Mouse (Mus musculus): ENCODE results near the gene Ncapd2. TPM values are rescaled to one million over a fixed set of nuclear protein-coding genes. Genes with fewer than 3 reads are reported as not detected.
A peak's percentile ranks its signal among the peaks of the same experiment; 100 is the strongest.

Ncapd2 gene
- polyA plus RNA-seq, 1 experiment from 2014 or later, result 151 TPM

DNA sequence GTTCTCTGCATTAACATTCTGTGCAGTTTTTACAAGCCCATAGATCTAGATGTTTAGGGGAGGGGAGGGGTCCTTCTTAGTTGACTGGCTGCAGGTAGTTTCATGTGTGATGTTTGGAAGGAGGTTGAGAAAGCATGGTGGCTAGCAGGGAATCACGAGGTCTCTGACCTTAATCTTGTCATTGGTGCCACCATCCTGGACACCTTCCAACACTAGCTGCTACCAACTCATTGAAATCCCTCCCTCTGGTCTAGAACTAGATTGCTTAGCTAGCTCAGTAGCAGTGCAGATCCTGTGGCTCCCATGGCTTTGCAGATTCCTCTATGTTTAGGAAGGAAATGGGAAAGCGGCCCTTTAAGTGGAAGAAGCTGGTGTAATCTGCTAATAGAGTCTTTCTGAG lies 25.4 kb upstream of the Ncapd2 start:
- Histone ChIP-seq H3K4me3 (ENCODE audit: low read length) (no peak overlapping the region), H3K9me3 (ENCODE audit: low read length) (no peaks in the 10 kb centered on the region), H3K27me3 (ENCODE audit: insufficient read depth, low read length) (peaks cover 9% of the 10 kb centered on the region), H3K36me3 (ENCODE audit: insufficient read depth, low read length) (no peaks in the 10 kb centered on the region), H3K9ac (replicated peaks; ENCODE audit: low read length) (no peak overlapping the region), H3K4me1 (ENCODE audit: insufficient read depth, low read length) (peaks cover 6% of the 10 kb centered on the region; the same call in 1 of the 2 replicates), H3K27ac (ENCODE audit: low read length) (no peak overlapping the region), H3K4me2 (replicated peaks; ENCODE audit: low read depth, low read length) (no peak overlapping the region)
- ATAC-seq (ENCODE audit: low FRiP score, low TSS enrichment), result no peak
- 87% methylated on average over 2 of the region's 2 CpGs for WGBS

DNA sequence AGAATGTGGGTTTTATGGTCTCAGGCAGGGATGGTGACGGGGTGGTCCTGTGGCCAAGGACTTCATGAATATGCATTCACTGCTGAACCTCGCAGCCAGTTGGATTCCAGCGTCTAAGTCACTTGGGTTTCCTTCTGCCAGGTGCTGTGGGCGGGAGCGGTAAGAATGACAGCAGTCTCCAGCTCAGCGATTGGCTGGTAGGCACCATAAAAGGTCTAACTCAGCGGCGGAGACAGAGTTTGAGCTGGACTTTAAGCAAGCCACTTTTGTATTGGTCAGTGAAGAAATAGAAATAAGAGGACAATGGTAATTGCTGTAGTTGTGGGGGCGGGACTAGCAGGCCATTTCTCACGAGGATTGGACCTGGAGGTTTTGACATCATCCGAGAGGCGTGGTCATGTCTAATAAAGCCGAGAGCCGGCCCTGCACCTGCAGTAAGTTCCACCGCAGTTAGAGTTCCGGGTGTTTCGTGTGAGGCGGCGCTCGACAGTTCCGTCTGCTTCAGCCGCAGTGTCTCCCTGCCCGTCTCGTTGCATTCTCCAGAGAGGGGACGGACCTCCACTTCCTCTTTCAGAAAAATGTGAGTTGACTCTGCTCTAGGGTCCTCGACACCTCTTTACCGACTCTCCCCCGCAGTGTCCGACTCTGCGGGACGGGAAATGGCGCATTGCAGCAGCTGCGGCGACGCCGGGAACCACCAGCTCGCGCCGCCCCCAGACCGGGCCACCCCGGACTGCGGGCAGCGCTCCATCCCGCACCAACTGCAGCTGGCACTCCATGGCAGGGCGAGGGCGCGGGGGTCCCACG lies 23.9 kb upstream of the Ncapd2 start, which contains the start of gene Vamp1:
Vamp1 (plus strand) TSS at position 404 of the 807 bp plus-strand sequence.
- peak within 1 kb of the TSS; percentile 82 for H3K9ac ChIP-seq (replicated peaks; ENCODE audit: low read length)
- H3K36me3 ChIP-seq (ENCODE audit: insufficient read depth, low read length), result no peaks in the 10 kb centered on the region
- under 1% methylated on average over 48 of the region's 48 CpGs for WGBS
- H3K27ac ChIP-seq (ENCODE audit: low read length), result peak within 1 kb of the TSS; percentile 86
- ATAC-seq (ENCODE audit: low FRiP score, low TSS enrichment), result peak; percentile 97
- H3K4me2 ChIP-seq (replicated peaks; ENCODE audit: low read depth, low read length), result peak within 1 kb of the TSS; percentile 98
- H3K4me1 ChIP-seq (ENCODE audit: insufficient read depth, low read length), result peaks cover 6% of the 10 kb centered on the region; the same call in 1 of the 2 replicates
- H3K4me3 ChIP-seq (ENCODE audit: low read length), result peak within 1 kb of the TSS; percentile 78
- H3K27me3 ChIP-seq (ENCODE audit: insufficient read depth, low read length), result peaks cover 11% of the 10 kb centered on the region
- no peaks in the 10 kb centered on the region for H3K9me3 ChIP-seq (ENCODE audit: low read length)

DNA sequence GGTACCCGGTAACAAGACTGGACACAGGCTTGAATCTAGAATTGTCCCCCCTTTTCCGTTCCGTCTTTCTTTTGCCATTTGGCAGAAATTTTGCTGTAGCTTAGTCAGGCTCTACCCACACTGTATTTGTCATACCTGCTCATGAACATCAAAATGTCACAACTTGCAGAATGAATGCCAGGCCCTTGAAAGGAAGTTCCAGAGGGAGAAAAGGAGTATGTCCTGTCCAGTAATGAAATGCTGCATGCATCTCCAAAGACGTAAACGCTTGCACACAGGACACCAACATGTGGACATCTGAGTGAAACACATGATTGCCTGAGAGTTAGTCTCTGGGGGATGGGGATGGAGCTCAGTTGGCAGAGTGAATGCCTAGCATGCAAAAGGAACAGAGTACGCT lies 22.2 kb upstream of the Ncapd2 start:
- H3K4me2 ChIP-seq (replicated peaks; ENCODE audit: low read depth, low read length), result no peak overlapping the region
- WGBS, result 78% methylated on average over 6 of the region's 6 CpGs
- no peak for ATAC-seq (ENCODE audit: low FRiP score, low TSS enrichment)
- no peaks in the 10 kb centered on the region for H3K9me3 ChIP-seq (ENCODE audit: low read length)
- no peak overlapping the region for H3K27ac ChIP-seq (ENCODE audit: low read length)
- H3K36me3 ChIP-seq (ENCODE audit: insufficient read depth, low read length), result no peaks in the 10 kb centered on the region
- peaks cover 11% of the 10 kb centered on the region for H3K27me3 ChIP-seq (ENCODE audit: insufficient read depth, low read length)
- H3K4me3 ChIP-seq (ENCODE audit: low read length), result no peak overlapping the region
- peaks cover 6% of the 10 kb centered on the region; the same call in 1 of the 2 replicates for H3K4me1 ChIP-seq (ENCODE audit: insufficient read depth, low read length)
- H3K9ac ChIP-seq (replicated peaks; ENCODE audit: low read length), result no peak overlapping the region

DNA sequence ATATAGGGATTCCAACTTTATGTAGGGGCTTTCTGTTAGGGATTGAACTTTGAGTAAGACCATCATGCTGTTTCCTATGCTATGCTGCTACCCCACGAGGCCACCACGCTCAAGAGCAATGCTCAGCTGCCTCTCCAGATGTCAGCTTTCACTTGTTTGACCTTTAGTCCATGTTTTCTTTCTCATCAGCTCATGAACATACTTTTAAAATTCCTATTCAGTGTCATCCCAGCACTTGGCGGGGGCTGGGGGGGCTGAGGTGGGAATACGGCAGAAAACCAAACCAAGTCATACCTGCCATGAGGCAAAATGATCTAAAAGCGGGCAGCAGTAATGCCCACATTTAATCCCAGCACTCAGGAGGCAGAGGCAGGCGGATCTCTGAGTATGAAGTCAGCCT lies 21.6 kb upstream of the Ncapd2 start:
- Histone ChIP-seq H3K27ac (ENCODE audit: low read length) (no peak overlapping the region), H3K4me2 (replicated peaks; ENCODE audit: low read depth, low read length) (no peak overlapping the region), H3K4me1 (ENCODE audit: insufficient read depth, low read length) (peaks cover 6% of the 10 kb centered on the region; the same call in 1 of the 2 replicates), H3K27me3 (ENCODE audit: insufficient read depth, low read length) (peaks cover 11% of the 10 kb centered on the region), H3K36me3 (ENCODE audit: insufficient read depth, low read length) (no peaks in the 10 kb centered on the region), H3K9ac (replicated peaks; ENCODE audit: low read length) (no peak overlapping the region), H3K4me3 (ENCODE audit: low read length) (no peak overlapping the region), H3K9me3 (ENCODE audit: low read length) (no peaks in the 10 kb centered on the region)
- 77% methylated on average over 6 of the region's 6 CpGs for WGBS
- ATAC-seq (ENCODE audit: low FRiP score, low TSS enrichment), result no peak

DNA sequence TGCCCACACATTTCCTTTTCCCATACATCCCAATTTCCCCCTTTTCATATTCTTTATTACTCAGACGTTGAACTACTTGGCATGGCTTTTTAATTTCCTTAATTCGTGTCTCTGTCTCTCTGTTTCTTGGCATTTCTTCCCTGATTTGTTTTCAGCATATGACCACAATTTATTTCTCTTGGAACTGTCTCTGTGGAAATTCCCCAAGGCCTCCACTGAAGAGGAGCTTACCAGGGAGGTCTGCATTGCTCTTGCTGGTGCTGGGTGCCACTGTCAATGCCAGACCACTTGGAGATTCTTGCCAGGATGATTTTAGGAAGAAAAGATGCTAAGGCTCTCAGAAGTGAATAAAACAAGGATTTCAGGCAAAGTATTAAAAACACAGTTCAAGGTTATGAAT lies 21.1 kb upstream of the Ncapd2 start:
- Histone ChIP-seq H3K9me3 (ENCODE audit: low read length) (no peaks in the 10 kb centered on the region), H3K27me3 (ENCODE audit: insufficient read depth, low read length) (peaks cover 11% of the 10 kb centered on the region), H3K4me2 (replicated peaks; ENCODE audit: low read depth, low read length) (no peak overlapping the region), H3K4me1 (ENCODE audit: insufficient read depth, low read length) (peaks cover 6% of the 10 kb centered on the region; the same call in 1 of the 2 replicates), H3K4me3 (ENCODE audit: low read length) (no peak overlapping the region), H3K27ac (ENCODE audit: low read length) (no peak overlapping the region), H3K36me3 (ENCODE audit: insufficient read depth, low read length) (no peaks in the 10 kb centered on the region), H3K9ac (replicated peaks; ENCODE audit: low read length) (no peak overlapping the region)
- 33% methylated on average over 2 of the region's 2 CpGs for WGBS
- no peak for ATAC-seq (ENCODE audit: low FRiP score, low TSS enrichment)

DNA sequence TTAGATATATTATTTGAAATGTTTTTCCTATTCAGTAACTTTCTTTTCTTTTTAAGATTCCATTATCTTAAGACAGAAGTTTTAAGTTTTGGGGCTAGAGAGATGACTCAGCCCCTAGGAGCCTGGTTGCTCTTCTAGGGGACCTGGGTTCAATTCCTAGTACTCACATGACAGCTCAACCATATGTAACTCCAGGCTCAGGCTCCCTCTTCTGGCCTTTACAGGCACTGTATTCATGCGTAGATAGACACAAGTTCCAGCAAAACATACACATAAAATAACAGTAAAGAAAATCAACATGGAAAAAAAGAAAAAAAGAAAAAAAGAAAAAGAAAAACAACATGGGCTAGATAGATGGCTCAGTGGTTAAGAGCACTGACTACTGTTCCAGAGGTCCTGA lies 18.9 kb upstream of the Ncapd2 start:
- 92% methylated on average over 1 of the region's 1 CpGs for WGBS
- H3K27ac ChIP-seq (ENCODE audit: low read length), result no peak overlapping the region
- no peak overlapping the region for H3K4me2 ChIP-seq (replicated peaks; ENCODE audit: low read depth, low read length)
- ATAC-seq (ENCODE audit: low FRiP score, low TSS enrichment), result no peak
- H3K9ac ChIP-seq (replicated peaks; ENCODE audit: low read length), result no peak overlapping the region
- no peaks in the 10 kb centered on the region for H3K36me3 ChIP-seq (ENCODE audit: insufficient read depth, low read length)
- no peaks in the 10 kb centered on the region for H3K4me1 ChIP-seq (ENCODE audit: insufficient read depth, low read length)
- H3K4me3 ChIP-seq (ENCODE audit: low read length), result no peak overlapping the region
- no peaks in the 10 kb centered on the region for H3K9me3 ChIP-seq (ENCODE audit: low read length)
- peaks cover 11% of the 10 kb centered on the region for H3K27me3 ChIP-seq (ENCODE audit: insufficient read depth, low read length)

DNA sequence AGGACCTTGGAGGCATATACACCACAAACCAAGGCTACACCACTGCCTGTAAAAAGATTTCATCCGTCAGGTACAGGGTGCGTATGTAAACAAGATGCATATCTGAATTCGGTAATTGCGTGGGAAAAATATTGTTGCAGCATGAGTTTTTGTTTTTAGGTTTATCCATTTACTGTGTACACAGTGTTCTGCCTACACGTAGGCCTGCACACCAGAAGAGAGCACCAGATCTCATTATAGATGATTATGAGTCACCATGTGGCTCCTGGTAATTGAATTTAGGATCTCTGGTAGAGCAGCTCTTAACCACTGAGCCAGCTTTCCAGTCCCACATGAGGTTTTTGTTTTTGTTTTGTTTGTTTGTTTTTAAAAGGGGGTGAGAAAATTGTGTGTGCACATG lies 5.7 kb upstream of the Ncapd2 start:
- Histone ChIP-seq H3K9me3 (ENCODE audit: low read length) (no peaks in the 10 kb centered on the region), H3K4me3 (ENCODE audit: low read length) (no peak overlapping the region), H3K36me3 (ENCODE audit: insufficient read depth, low read length) (peaks cover 15% of the 10 kb centered on the region), H3K27ac (ENCODE audit: low read length) (no peak overlapping the region), H3K27me3 (ENCODE audit: insufficient read depth, low read length) (no peaks in the 10 kb centered on the region), H3K4me1 (ENCODE audit: insufficient read depth, low read length) (peaks cover 5% of the 10 kb centered on the region; the same call in 1 of the 2 replicates), H3K9ac (replicated peaks; ENCODE audit: low read length) (no peak overlapping the region), H3K4me2 (replicated peaks; ENCODE audit: low read depth, low read length) (no peak overlapping the region)
- 81% methylated on average over 5 of the region's 5 CpGs for WGBS
- ATAC-seq (ENCODE audit: low FRiP score, low TSS enrichment), result no peak

DNA sequence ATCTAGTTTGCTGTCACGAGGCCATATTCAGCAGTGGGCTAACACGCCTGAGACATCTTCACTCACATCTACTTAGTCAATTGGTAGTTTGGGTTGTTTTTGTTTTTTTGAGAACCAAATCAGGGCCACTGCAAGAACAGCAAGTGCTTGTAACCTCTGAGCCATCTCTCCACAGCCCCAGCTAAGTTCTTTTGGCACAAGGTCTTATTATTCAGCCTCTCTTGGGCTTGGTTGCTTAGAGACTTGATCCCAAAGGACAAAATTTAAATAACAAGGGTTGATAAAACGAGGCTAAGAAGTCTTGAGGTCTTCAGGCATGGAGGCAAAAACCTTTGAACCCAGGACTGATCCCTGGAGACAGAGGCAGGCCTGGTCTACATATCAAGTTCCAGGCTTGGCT lies 4.8 kb upstream of the Ncapd2 start:
- H3K9me3 ChIP-seq (ENCODE audit: low read length), result no peaks in the 10 kb centered on the region
- H3K4me3 ChIP-seq (ENCODE audit: low read length), result no peak overlapping the region
- H3K36me3 ChIP-seq (ENCODE audit: insufficient read depth, low read length), result peaks cover 15% of the 10 kb centered on the region
- H3K4me1 ChIP-seq (ENCODE audit: insufficient read depth, low read length), result peaks cover 5% of the 10 kb centered on the region; the same call in 1 of the 2 replicates
- H3K9ac ChIP-seq (replicated peaks; ENCODE audit: low read length), result no peak overlapping the region
- no peak overlapping the region for H3K4me2 ChIP-seq (replicated peaks; ENCODE audit: low read depth, low read length)
- no peaks in the 10 kb centered on the region for H3K27me3 ChIP-seq (ENCODE audit: insufficient read depth, low read length)
- no peak for ATAC-seq (ENCODE audit: low FRiP score, low TSS enrichment)
- H3K27ac ChIP-seq (ENCODE audit: low read length), result no peak overlapping the region
- WGBS, result 65% methylated on average over 3 of the region's 3 CpGs

DNA sequence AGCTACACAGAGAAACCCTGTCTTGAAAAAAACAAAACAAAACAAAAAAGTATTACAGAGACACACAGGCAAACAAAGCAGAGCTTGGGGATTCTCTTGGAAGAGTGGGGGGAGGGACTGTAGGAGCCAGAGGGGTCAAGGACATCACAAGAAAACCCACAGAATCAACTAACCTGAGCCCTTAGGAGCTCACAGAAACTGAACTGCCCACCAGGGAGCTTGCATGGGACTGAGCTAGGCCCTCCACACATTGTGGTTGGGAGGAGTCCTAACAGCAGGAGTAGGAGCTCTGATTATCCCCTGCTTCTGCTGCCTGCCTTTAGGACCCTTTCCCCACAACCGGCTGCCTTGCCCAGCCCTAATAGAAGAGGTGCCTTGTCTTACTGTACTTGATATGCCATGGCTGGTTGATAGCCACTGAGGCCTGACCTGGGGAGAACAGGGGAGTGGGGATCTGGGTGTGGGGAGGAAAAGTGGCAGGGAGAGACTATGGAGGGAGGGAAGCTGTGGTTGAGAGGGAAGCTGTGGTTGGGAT lies 4.1 kb upstream of the Ncapd2 start:
- no peak overlapping the region for H3K4me3 ChIP-seq (ENCODE audit: low read length)
- H3K9me3 ChIP-seq (ENCODE audit: low read length), result no peaks in the 10 kb centered on the region
- H3K4me1 ChIP-seq (ENCODE audit: insufficient read depth, low read length), result peaks cover 7% of the 10 kb centered on the region; the same call in 1 of the 2 replicates
- no peak for ATAC-seq (ENCODE audit: low FRiP score, low TSS enrichment)
- H3K27ac ChIP-seq (ENCODE audit: low read length), result no peak overlapping the region
- H3K4me2 ChIP-seq (replicated peaks; ENCODE audit: low read depth, low read length), result no peak overlapping the region
- H3K9ac ChIP-seq (replicated peaks; ENCODE audit: low read length), result no peak overlapping the region
- 21% methylated on average over 1 of the region's 1 CpGs for WGBS
- H3K36me3 ChIP-seq (ENCODE audit: insufficient read depth, low read length), result peaks cover 15% of the 10 kb centered on the region
- no peaks in the 10 kb centered on the region for H3K27me3 ChIP-seq (ENCODE audit: insufficient read depth, low read length)

DNA sequence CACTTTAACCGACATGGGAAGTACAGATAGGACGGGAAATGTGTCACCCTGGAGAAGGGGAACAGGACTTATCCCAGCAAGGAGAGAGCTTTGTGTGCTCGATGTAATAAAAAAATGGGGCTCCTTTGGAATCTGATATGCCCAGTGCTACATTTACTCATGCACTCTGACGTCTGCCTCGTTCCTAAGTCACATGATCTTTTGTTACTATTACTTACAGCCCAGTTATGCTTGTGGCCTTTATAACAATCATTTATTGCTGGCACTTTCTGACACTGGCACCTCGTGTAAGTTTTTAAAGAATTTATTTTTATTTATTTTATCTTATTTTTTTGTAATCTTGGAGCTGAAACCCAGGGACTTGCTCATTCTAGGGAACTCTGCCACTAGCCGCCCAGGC lies 1.9 kb upstream of the Ncapd2 start:
- 0 out of 2 replicates have a peak overlapping the region, but pooled peaks have one; percentile 92 for H3K9ac ChIP-seq (replicated peaks; ENCODE audit: low read length)
- H3K9me3 ChIP-seq (ENCODE audit: low read length), result no peaks in the 10 kb centered on the region
- H3K27ac ChIP-seq (ENCODE audit: low read length), result no peak overlapping the region
- H3K27me3 ChIP-seq (ENCODE audit: insufficient read depth, low read length), result no peaks in the 10 kb centered on the region
- no peak overlapping the region for H3K4me3 ChIP-seq (ENCODE audit: low read length)
- H3K36me3 ChIP-seq (ENCODE audit: insufficient read depth, low read length), result peaks cover 27% of the 10 kb centered on the region
- H3K4me2 ChIP-seq (replicated peaks; ENCODE audit: low read depth, low read length), result no peak overlapping the region
- no peak for ATAC-seq (ENCODE audit: low FRiP score, low TSS enrichment)
- 55% methylated on average over 7 of the region's 7 CpGs for WGBS
- peaks cover 14% of the 10 kb centered on the region; the same call in 1 of the 2 replicates for H3K4me1 ChIP-seq (ENCODE audit: insufficient read depth, low read length)
